Mouse (Mus musculus) liver (tissue): ENCODE measurements around the gene Commd2.

Source experiments
- DNase-seq: peaks from one replicate; pipeline ENCODE4 v3.0.0-alpha.2; 2020; ENCODE audit warnings: mixed read lengths

The Commd2 gene

DNA sequence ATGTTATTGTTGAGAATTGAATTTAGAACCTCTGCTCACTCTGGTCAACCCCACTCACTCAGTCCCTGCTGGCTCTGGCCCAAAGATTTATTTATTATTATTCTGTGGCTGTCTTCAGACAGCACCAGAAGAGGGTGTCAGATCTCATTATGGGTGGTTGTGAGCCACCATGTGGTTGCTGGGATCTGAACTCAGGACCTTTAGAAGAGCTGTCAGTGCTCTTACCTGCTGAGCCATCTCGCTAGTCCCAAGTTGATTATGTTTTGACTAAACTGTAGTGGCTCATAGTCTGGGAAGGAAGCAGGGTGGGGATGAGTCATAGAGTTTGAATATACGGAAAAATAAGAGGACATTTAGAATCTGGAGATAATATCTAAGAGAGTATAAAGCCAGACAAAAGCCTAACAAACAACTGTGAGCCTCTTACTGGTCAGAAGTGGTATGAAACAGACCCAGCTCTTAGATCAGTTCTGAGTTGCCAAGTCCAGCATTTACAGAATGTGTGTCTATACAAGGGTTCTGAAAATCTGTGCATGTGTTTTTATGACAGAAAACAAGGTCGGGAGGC is 39.0 kb downstream of the Commd2 start:
- no peak for DNase-seq

GRCm38 (mm10) chr3:57611776-57612175 is 39.7 kb downstream of the Commd2 start:
- no peak for DNase-seq

- DNase-seq, result no peak
Observed at GRCm38 (mm10) chr3:57604618-57605015, 46.9 kb downstream of the Commd2 start.

DNA sequence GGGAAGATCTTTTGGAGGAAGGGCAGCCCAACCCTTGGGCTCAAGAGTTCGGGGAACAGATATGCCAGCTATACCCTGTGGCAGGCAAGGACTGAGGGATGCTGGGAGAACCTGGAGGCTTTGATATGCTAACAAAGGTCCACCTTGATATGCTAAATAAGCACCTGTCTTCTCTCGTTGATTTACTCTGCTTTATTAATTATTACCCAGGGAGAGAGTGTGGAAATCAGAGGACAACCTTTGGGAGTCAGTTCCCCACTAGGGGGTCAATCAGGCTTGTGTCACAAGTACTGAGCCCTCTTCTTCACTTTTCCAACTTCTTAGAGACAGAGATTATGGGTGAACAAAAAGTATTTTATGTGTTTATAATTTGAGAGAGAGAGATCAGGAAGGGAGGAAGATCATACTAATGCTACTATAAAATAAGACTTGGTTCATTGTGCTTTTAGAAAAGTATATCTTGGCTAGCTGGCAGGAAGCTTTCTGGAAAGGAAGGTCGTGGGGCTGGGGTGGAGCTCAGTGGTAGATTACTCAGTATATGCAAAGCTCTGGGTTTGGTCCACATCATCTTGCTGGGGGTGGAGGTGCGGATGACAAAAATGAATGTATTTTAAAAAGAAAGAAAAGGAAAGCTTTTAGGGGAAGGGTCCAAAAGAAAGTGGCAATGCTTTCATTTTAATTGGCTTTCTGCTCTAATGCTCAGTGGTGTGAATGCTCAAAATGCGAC is 47.5 kb downstream of the Commd2 start:
- no peak for DNase-seq

GRCm38 (mm10) chr3:57602610-57603009 is 48.9 kb downstream of the Commd2 start:
- DNase-seq, result no peak

DNA sequence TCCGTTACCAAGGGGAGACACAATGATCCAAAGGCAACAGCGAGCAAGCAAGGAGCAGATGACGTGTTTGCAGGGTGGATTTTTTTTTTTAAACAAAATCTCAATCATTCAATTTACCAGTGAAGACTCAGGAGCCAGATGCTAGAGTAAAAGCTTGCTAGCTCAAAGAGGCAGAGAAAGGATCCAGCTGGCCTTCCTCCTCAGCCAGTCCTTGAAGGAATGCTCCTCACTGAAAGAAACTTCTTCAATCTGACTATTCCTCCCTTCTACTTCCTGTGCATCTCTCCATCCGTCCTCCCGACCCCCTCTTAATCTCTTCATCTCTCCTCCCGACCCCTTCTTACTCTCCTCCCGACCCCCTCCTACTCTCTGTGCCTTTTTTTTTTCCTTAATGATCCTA is 54.9 kb downstream of the Commd2 start:
- DNase-seq, result no peak

GRCm38 (mm10) chr3:57595506-57595905 is 56.0 kb downstream of the Commd2 start:
- no peak for DNase-seq
